Mouse (Mus musculus) kidney, adult 2 months (tissue): Measurements from ENCODE around the gene Ppa1.
"Not testable (repeated sequence)": the region's sequence is repeated elsewhere in the genome, so short reads cannot be mapped to it uniquely, and the experiment has no call there.

ENCODE experiments used
- CTCF ChIP-seq: fragments of 200-500 bp; conservative IDR thresholded peaks from 2 replicates; pipeline ENCODE4 v1.5.1; 2011; ENCODE audit warnings: low read depth, mild to moderate bottlenecking, control low read depth, low read length, moderate library complexity, mixed read lengths; ENCODE audit not compliant: insufficient read depth, insufficient read length
- POLR2A ChIP-seq: fragments of 200-500 bp; IDR thresholded peaks from one replicate; pipeline ENCODE4 v1.6.1; 2011; ENCODE audit warnings: low read depth, low read length, control low read depth

DNA sequence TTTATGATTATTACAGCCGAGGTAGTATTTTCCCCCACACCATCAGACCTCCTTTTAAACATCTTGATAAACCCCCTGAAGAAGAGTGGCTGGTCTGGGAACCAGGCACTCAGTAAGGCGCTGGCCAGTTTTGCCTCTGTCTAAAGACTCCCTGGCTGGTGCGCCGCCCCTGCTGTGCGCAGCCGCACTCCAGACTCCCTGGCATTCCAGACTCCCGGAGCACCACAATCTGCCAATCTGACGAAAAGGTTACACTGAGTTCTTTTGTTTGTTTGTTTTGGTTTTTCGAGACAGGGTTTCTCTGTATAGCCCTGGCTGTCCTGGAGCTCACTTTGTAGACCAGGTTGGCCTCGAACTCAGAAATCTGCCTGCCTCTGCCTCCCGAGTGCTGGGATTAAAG, 43.0 kb upstream of the Ppa1 start:
- TF ChIP-seq POLR2A, CTCF: not testable (repeated sequence)
